Mouse (Mus musculus): ENCODE data around the gene Khnyn.

GRCm38 (mm10) chr14:55913406-55913805 is 28.7 kb downstream of the Khnyn start:
- TF ChIP-seq CTCF (IDR thresholded peaks at IDR 0.05; ENCODE audit: low read depth) = no peak
- TF ChIP-seq EP300 (IDR thresholded peaks at IDR 0.05; ENCODE audit: low read depth) = no peak
